In genomic region chr2:157542415-157542814, GRCm38 (mm10) we compare ENCODE assay signal across 20 mouse cellular contexts. TPM values are rescaled to one million over a fixed set of nuclear protein-coding genes. Genes with fewer than 3 reads are reported as not detected.
DNase-seq lines count a peak whose midpoint lies in the region; ATAC-seq and TF ChIP-seq lines count a peak whose summit lies in the region.
"Had no signal": no experiment of that assay in that cellular context is flagged by ENCODE, and none has a peak within 500 bp of the region (broad histone marks: within the 10 kb centered on the region; RNA-seq: fewer than 3 reads in every experiment).

No protein-coding gene starts in this region.

- 0 out of 2 replicates have a peak, but pooled peaks cover 8% of the 10 kb centered on the region for H3K36me3 ChIP-seq in stomach, embryonic 16.5 days (ENCODE audit: control insufficient read depth, insufficient read depth, low read length)
- H3K36me3 ChIP-seq in stomach, postnatal 0 days (ENCODE audit: control insufficient read depth, insufficient read depth, low read length) = no peaks in the 10 kb centered on the region
- no peaks in the 10 kb centered on the region for H3K36me3 ChIP-seq in hindbrain, embryonic 11.5 days (ENCODE audit: control insufficient read depth, insufficient read depth, low read length)
- 0 out of 2 replicates have a peak, but pooled peaks cover under 1% of the 10 kb centered on the region for H3K36me3 ChIP-seq in midbrain, embryonic 12.5 days
- H3K36me3 ChIP-seq in heart, embryonic 12.5 days = peaks cover 39% of the 10 kb centered on the region
- H3K36me3 ChIP-seq: neural tube, embryonic 12.5 days had no signal

- H3K4me2 ChIP-seq in stomach, embryonic 16.5 days (ENCODE audit: low read depth, low read length) = no peak overlapping the region
- no peak overlapping the region for H3K4me2 ChIP-seq in stomach, postnatal 0 days (replicated peaks; ENCODE audit: low read depth)
- no peak overlapping the region for H3K4me2 ChIP-seq in hindbrain, embryonic 11.5 days (replicated peaks; ENCODE audit: low read depth, low read length)
- no peak overlapping the region for H3K4me2 ChIP-seq in midbrain, embryonic 12.5 days (replicated peaks)
- no peak overlapping the region for H3K4me2 ChIP-seq in heart, embryonic 12.5 days
- H3K4me2 ChIP-seq: embryonic facial prominence, embryonic 15.5 days; limb, embryonic 15.5 days; lung, embryonic 15.5 days; neural tube, embryonic 12.5 days had no signal

- 62% methylated on average over 4 of the region's 4 CpGs for WGBS in stomach, embryonic 16.5 days
- WGBS in stomach, postnatal 0 days = 55% methylated on average over 4 of the region's 4 CpGs
- 61% methylated on average over 4 of the region's 4 CpGs for WGBS in hindbrain, embryonic 11.5 days
- 54% methylated on average over 4 of the region's 4 CpGs for WGBS in midbrain, embryonic 12.5 days
- 83% methylated on average over 4 of the region's 4 CpGs for WGBS in heart, embryonic 12.5 days

- no peaks in the 10 kb centered on the region for H3K27me3 ChIP-seq in stomach, embryonic 16.5 days (ENCODE audit: control insufficient read depth, insufficient read depth, low read length)
- H3K27me3 ChIP-seq in stomach, postnatal 0 days (ENCODE audit: control insufficient read depth, insufficient read depth, low read length) = no peaks in the 10 kb centered on the region
- H3K27me3 ChIP-seq in hindbrain, embryonic 11.5 days (ENCODE audit: control insufficient read depth, insufficient read depth, low read length) = no peaks in the 10 kb centered on the region
- peaks cover 47% of the 10 kb centered on the region for H3K27me3 ChIP-seq in midbrain, embryonic 12.5 days
- H3K27me3 ChIP-seq in heart, embryonic 12.5 days (replicated peaks) = no peaks in the 10 kb centered on the region
- H3K27me3 ChIP-seq: limb, embryonic 15.5 days; lung, embryonic 15.5 days; neural tube, embryonic 12.5 days had no signal

- no peak for DNase-seq in stomach, postnatal 0 days (ENCODE audit: low spot score)
- DNase-seq in hindbrain, embryonic 11.5 days (ENCODE audit: low spot score) = no peak
- no peak for DNase-seq in adrenal gland, adult (ENCODE audit: inconsistent age in 2 of 2, low spot score in 1 of 2)
- DNase-seq in cerebellum, adult 9-11 months = no peak
- DNase-seq: adrenal gland, postnatal 10 days; cerebellum, postnatal 36 days; heart, adult 18-20 months; heart, postnatal 14 days; kidney, postnatal 36 days had no signal

- ATAC-seq in stomach, embryonic 16.5 days (ENCODE audit: insufficient read depth, low FRiP score) = no peak
- ATAC-seq in stomach, postnatal 0 days (ENCODE audit: low FRiP score, low TSS enrichment) = no peak
- no peak for ATAC-seq in hindbrain, embryonic 11.5 days (ENCODE audit: low FRiP score)
- no peak for ATAC-seq in midbrain, embryonic 12.5 days (ENCODE audit: low FRiP score, low read depth)
- ATAC-seq in erythroid progenitor cell, adult 5-6 weeks (replicated peaks; ENCODE audit: low FRiP score, poor library complexity, severe bottlenecking) = no peak
- no peak for ATAC-seq in heart, embryonic 12.5 days (ENCODE audit: insufficient number of reproducible peaks, low FRiP score)
- ATAC-seq: intestine, postnatal 0 days had no signal

- H3K4me1 ChIP-seq in stomach, embryonic 16.5 days (ENCODE audit: control insufficient read depth, insufficient read depth, low read length) = peaks cover 11% of the 10 kb centered on the region
- H3K4me1 ChIP-seq in stomach, postnatal 0 days (replicated peaks; ENCODE audit: control insufficient read depth, insufficient read depth) = peaks cover 5% of the 10 kb centered on the region; the same call in 1 of the 2 replicates
- peaks cover 17% of the 10 kb centered on the region for H3K4me1 ChIP-seq in hindbrain, embryonic 11.5 days (replicated peaks; ENCODE audit: control insufficient read depth, insufficient read depth, low read length)
- H3K4me1 ChIP-seq in midbrain, embryonic 12.5 days = peaks cover 77% of the 10 kb centered on the region
- 0 out of 2 replicates have a peak, but pooled peaks cover 1% of the 10 kb centered on the region for H3K4me1 ChIP-seq in heart, embryonic 12.5 days (replicated peaks)

- TF ChIP-seq EP300 in stomach, postnatal 0 days (optimal IDR thresholded peaks at IDR 0.05) = no peak

- 0 out of 2 replicates have a peak overlapping the region, but pooled peaks have one; percentile 31 for H3K9ac ChIP-seq in stomach, embryonic 16.5 days (ENCODE audit: low read length)
- H3K9ac ChIP-seq in stomach, postnatal 0 days (ENCODE audit: low read length) = no peak overlapping the region
- no peak overlapping the region for H3K9ac ChIP-seq in hindbrain, embryonic 11.5 days (ENCODE audit: low read depth, low read length)
- H3K9ac ChIP-seq in midbrain, embryonic 12.5 days (replicated peaks) = no peak overlapping the region
- H3K9ac ChIP-seq in heart, embryonic 12.5 days = no peak overlapping the region
- H3K9ac ChIP-seq: embryonic facial prominence, embryonic 15.5 days; limb, embryonic 15.5 days; lung, embryonic 15.5 days; neural tube, embryonic 12.5 days had no signal

- no peak overlapping the region for H3K4me3 ChIP-seq in stomach, embryonic 16.5 days (replicated peaks; ENCODE audit: low read length)
- H3K4me3 ChIP-seq in stomach, postnatal 0 days (ENCODE audit: low read depth, low read length) = no peak overlapping the region
- H3K4me3 ChIP-seq in hindbrain, embryonic 11.5 days (ENCODE audit: low read depth, low read length) = no peak overlapping the region
- no peak overlapping the region for H3K4me3 ChIP-seq in midbrain, embryonic 12.5 days
- no peak overlapping the region for H3K4me3 ChIP-seq in heart, embryonic 12.5 days
- H3K4me3 ChIP-seq: embryonic facial prominence, embryonic 15.5 days; left cerebral cortex, adult 2 months; limb, embryonic 15.5 days; lung, embryonic 15.5 days; neural tube, embryonic 12.5 days had no signal

- H3K9me3 ChIP-seq in stomach, embryonic 16.5 days (replicated peaks; ENCODE audit: control insufficient read depth, low read length) = no peaks in the 10 kb centered on the region
- H3K9me3 ChIP-seq in stomach, postnatal 0 days (ENCODE audit: control insufficient read depth, low read length) = no peaks in the 10 kb centered on the region
- H3K9me3 ChIP-seq in hindbrain, embryonic 11.5 days (ENCODE audit: control insufficient read depth, low read length) = no peaks in the 10 kb centered on the region
- H3K9me3 ChIP-seq in midbrain, embryonic 12.5 days = no peaks in the 10 kb centered on the region
- no peaks in the 10 kb centered on the region for H3K9me3 ChIP-seq in heart, embryonic 12.5 days (replicated peaks)
- H3K9me3 ChIP-seq: embryonic facial prominence, embryonic 15.5 days; limb, embryonic 15.5 days; lung, embryonic 15.5 days; neural tube, embryonic 12.5 days had no signal

- no peak overlapping the region for H3K27ac ChIP-seq in stomach, embryonic 16.5 days (ENCODE audit: low read length)
- no peak overlapping the region for H3K27ac ChIP-seq in stomach, postnatal 0 days (replicated peaks)
- peak overlapping the region; percentile 45; the same call in 1 of the 2 replicates for H3K27ac ChIP-seq in hindbrain, embryonic 11.5 days (ENCODE audit: low read depth, low read length)
- H3K27ac ChIP-seq in midbrain, embryonic 12.5 days (replicated peaks) = peak overlapping the region; percentile 74
- H3K27ac ChIP-seq in heart, embryonic 12.5 days (ENCODE audit: poor library complexity, severe bottlenecking) = no peak overlapping the region
- H3K27ac ChIP-seq: embryonic facial prominence, embryonic 15.5 days; left cerebral cortex, adult 2 months; limb, embryonic 15.5 days; lung, embryonic 15.5 days; neural tube, embryonic 12.5 days had no signal

- TF ChIP-seq CTCF in stomach, postnatal 0 days (IDR thresholded peaks at IDR 0.05; ENCODE audit: low read depth) = no peak

RNA-seq across cellular contexts. Expression of gene Nnat, which starts 17.5 kb away (rescaled TPM):
- 268 and 304 TPM in 2 replicates for polyA plus RNA-seq in stomach, embryonic 16.5 days (2015; fragmentation: Nextera tagmentation; extraction: Ambion mirVana)
- polyA plus RNA-seq in stomach, postnatal 0 days (2015; fragmentation: Nextera tagmentation; extraction: Ambion mirVana) = 137 and 150 TPM in 2 replicates
- polyA plus RNA-seq in hindbrain, embryonic 11.5 days (2014; fragmentation: Nextera tagmentation; extraction: Ambion mirVana) = 1,515 and 1,745 TPM in 2 replicates
- polyA plus RNA-seq in midbrain, embryonic 12.5 days (2016; fragmentation: Nextera tagmentation; extraction: Ambion mirVana) = 4,044 and 4,632 TPM in 2 replicates
- total RNA-seq in erythroid progenitor cell, adult 5-6 weeks (2015; ENCODE audit: low replicate concordance) = not detected in 2 replicates
- total RNA-seq in erythroid progenitor cell, adult 5-6 weeks (2017; ENCODE audit: low replicate concordance) = not detected in 2 replicates
- 169 and 173 TPM in 2 replicates for polyA plus RNA-seq in heart, embryonic 12.5 days (2016; fragmentation: Nextera tagmentation; extraction: Ambion mirVana)
- total RNA-seq: megakaryocyte-erythroid progenitor cell, adult 5-6 weeks had no signal

RNA-seq across cellular contexts. Expression of gene Blcap, which starts 28.7 kb away (rescaled TPM):
- 45.3 and 50.0 TPM in 2 replicates for polyA plus RNA-seq in stomach, embryonic 16.5 days (2015; fragmentation: Nextera tagmentation; extraction: Ambion mirVana)
- polyA plus RNA-seq in stomach, postnatal 0 days (2015; fragmentation: Nextera tagmentation; extraction: Ambion mirVana) = 28.9 and 30.0 TPM in 2 replicates
- polyA plus RNA-seq in hindbrain, embryonic 11.5 days (2014; fragmentation: Nextera tagmentation; extraction: Ambion mirVana) = 117 and 118 TPM in 2 replicates
- 132 and 149 TPM in 2 replicates for polyA plus RNA-seq in midbrain, embryonic 12.5 days (2016; fragmentation: Nextera tagmentation; extraction: Ambion mirVana)
- 1.7 and 4.0 TPM in 2 replicates for total RNA-seq in erythroid progenitor cell, adult 5-6 weeks (2015; ENCODE audit: low replicate concordance)
- 1.8 and 3.2 TPM in 2 replicates for total RNA-seq in erythroid progenitor cell, adult 5-6 weeks (2017; ENCODE audit: low replicate concordance)
- 35.9 and 37.0 TPM in 2 replicates for polyA plus RNA-seq in heart, embryonic 12.5 days (2016; fragmentation: Nextera tagmentation; extraction: Ambion mirVana)

Comparison
In these comparisons a context has a peak if more than half of its experiments do, and no peak if none do; other contexts are left out.
1. H3K27ac ChIP-seq: peak in hindbrain, embryonic 11.5 days (single experiment) and midbrain, embryonic 12.5 days (single experiment); none in stomach, embryonic 16.5 days (single experiment), stomach, postnatal 0 days (single experiment) and heart, embryonic 12.5 days (single experiment).